14 mouse cellular contexts compared by ENCODE assay signal in the genomic region with DNA sequence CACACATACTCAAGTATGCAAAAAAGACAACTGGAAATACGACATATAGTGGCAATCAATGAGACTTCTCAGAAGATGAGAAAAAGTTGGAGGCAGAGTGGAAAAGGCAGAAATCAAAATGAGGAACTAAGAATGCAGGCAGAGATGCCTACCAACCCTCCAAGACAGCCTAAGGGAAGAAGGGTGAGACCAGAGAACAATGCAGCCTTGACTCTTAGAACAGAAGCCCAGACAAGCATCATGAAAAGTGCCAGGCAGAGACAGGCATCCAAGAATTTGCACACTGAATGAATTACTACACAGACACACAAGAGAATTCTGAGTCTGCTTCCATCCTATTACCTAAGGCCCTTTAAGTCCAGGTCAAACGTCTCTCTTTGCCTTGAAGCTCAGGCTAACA. TPM values are rescaled to one million over a fixed set of nuclear protein-coding genes. Genes with fewer than 3 reads are reported as not detected.
DNase-seq lines count a peak whose midpoint lies in the region; ATAC-seq and TF ChIP-seq lines count a peak whose summit lies in the region.
"Had no signal": no experiment of that assay in that cellular context is flagged by ENCODE, and none has a peak within 500 bp of the region (broad histone marks: within the 10 kb centered on the region; RNA-seq: fewer than 3 reads in every experiment).

No protein-coding gene starts in this region.

- no peaks in the 10 kb centered on the region for H3K9me3 ChIP-seq in kidney, embryonic 14.5 days (ENCODE audit: control insufficient read depth, low read length)
- no peaks in the 10 kb centered on the region for H3K9me3 ChIP-seq in ES-E14 (ENCODE audit: control insufficient read depth, insufficient read depth, low read depth, low read length)
- no peaks in the 10 kb centered on the region for H3K9me3 ChIP-seq in forebrain, embryonic 15.5 days
- H3K9me3 ChIP-seq in midbrain, embryonic 13.5 days, result no peaks in the 10 kb centered on the region
- H3K9me3 ChIP-seq in liver, postnatal 0 days (ENCODE audit: low read length), result no peaks in the 10 kb centered on the region

- in situ Hi-C loops in ES-E14 (cut with MboI; ENCODE audit: low sequenced_read_pairs in 2 of 2, unreplicated experiment in 2 of 2), result no loop called here

- no peak overlapping the region for H3K4me3 ChIP-seq in kidney, embryonic 14.5 days (ENCODE audit: low read length)
- no peak overlapping the region for H3K4me3 ChIP-seq in ES-E14 (ENCODE audit: insufficient read depth in 1 of 2, low read depth in 1 of 2, low read length in 2 of 2, poor library complexity in 1 of 2, severe bottlenecking in 1 of 2)
- no peak overlapping the region; the same call in 1 of the 2 replicates for H3K4me3 ChIP-seq in forebrain, embryonic 15.5 days
- peak overlapping the region; percentile 92; the same call in 1 of the 2 replicates for H3K4me3 ChIP-seq in midbrain, embryonic 13.5 days (replicated peaks)
- no peak overlapping the region for H3K4me3 ChIP-seq in liver, postnatal 0 days (ENCODE audit: low read depth, low read length)

- WGBS in kidney, embryonic 14.5 days, result 69% methylated on average over 2 of the region's 2 CpGs
- 51% methylated on average over 2 of the region's 2 CpGs for WGBS in forebrain, embryonic 15.5 days
- WGBS in midbrain, embryonic 13.5 days, result 47% methylated on average over 2 of the region's 2 CpGs
- WGBS in liver, postnatal 0 days (ENCODE audit: insufficient replicate concordance), result 42% methylated on average over 2 of the region's 2 CpGs

- peaks cover 24% of the 10 kb centered on the region for H3K4me1 ChIP-seq in kidney, embryonic 14.5 days (ENCODE audit: control insufficient read depth, insufficient read depth, low read length)
- H3K4me1 ChIP-seq in ES-E14 (ENCODE audit: control insufficient read depth in 2 of 2, insufficient read depth in 2 of 2, low read length in 2 of 2, poor library complexity in 1 of 2), result peaks cover 6% of the 10 kb centered on the region in 2 experiments
- peaks cover 32% of the 10 kb centered on the region for H3K4me1 ChIP-seq in forebrain, embryonic 15.5 days
- H3K4me1 ChIP-seq in midbrain, embryonic 13.5 days (replicated peaks), result peaks cover 42% of the 10 kb centered on the region
- H3K4me1 ChIP-seq in liver, postnatal 0 days (ENCODE audit: insufficient read depth), result peaks cover 28% of the 10 kb centered on the region

- H3K27me3 ChIP-seq in kidney, embryonic 14.5 days (ENCODE audit: control insufficient read depth, insufficient read depth, low read length), result no peaks in the 10 kb centered on the region; the same call in 1 of the 2 replicates
- no peaks in the 10 kb centered on the region for H3K27me3 ChIP-seq in forebrain, embryonic 15.5 days
- H3K27me3 ChIP-seq in midbrain, embryonic 13.5 days, result no peaks in the 10 kb centered on the region
- H3K27me3 ChIP-seq in liver, postnatal 0 days (ENCODE audit: insufficient read depth, low read length), result no peaks in the 10 kb centered on the region

- TF ChIP-seq EP300 in liver, postnatal 0 days (IDR thresholded peaks at IDR 0.05; ENCODE audit: low read depth), result no peak

- no peak for TF ChIP-seq CTCF in liver, postnatal 0 days (IDR thresholded peaks at IDR 0.05; ENCODE audit: low read depth)

- no peaks in the 10 kb centered on the region for H3K36me3 ChIP-seq in kidney, embryonic 14.5 days (ENCODE audit: control insufficient read depth, insufficient read depth, low read length)
- no peaks in the 10 kb centered on the region for H3K36me3 ChIP-seq in ES-E14 (ENCODE audit: control insufficient read depth, insufficient read depth, low read length, poor library complexity, severe bottlenecking)
- no peaks in the 10 kb centered on the region for H3K36me3 ChIP-seq in forebrain, embryonic 15.5 days
- H3K36me3 ChIP-seq in midbrain, embryonic 13.5 days, result no peaks in the 10 kb centered on the region
- H3K36me3 ChIP-seq in liver, postnatal 0 days (replicated peaks; ENCODE audit: insufficient read depth, low read length), result no peaks in the 10 kb centered on the region

- no peak overlapping the region for H3K27ac ChIP-seq in kidney, embryonic 14.5 days (ENCODE audit: low read depth, low read length)
- 0 out of 2 replicates have a peak overlapping the region, but pooled peaks have one; percentile 20 for H3K27ac ChIP-seq in ES-E14 (ENCODE audit: insufficient read depth, low read depth, low read length, poor library complexity, severe bottlenecking)
- H3K27ac ChIP-seq in forebrain, embryonic 15.5 days (replicated peaks), result no peak overlapping the region
- H3K27ac ChIP-seq in midbrain, embryonic 13.5 days, result no peak overlapping the region
- H3K27ac ChIP-seq in liver, postnatal 0 days (ENCODE audit: low read depth), result no peak overlapping the region
- H3K27ac ChIP-seq: liver, embryonic 14.5 days had no signal

- DNase-seq in kidney, postnatal 25 days, result no peak
- no peak for DNase-seq in ES-E14 (ENCODE audit: low read depth, low spot score)
- DNase-seq in frontal cortex, postnatal 36 days (ENCODE audit: low spot score in 2 of 2), result no peak
- no peak for DNase-seq in liver, postnatal 0 days
- no peak for DNase-seq in right cerebral cortex, adult 18-20 months
- DNase-seq: cerebellum, adult 9-11 months; gastrocnemius, postnatal 25 days; heart, postnatal 10 days; kidney, adult 9 months; thymus, adult 2 months had no signal

- peak overlapping the region; percentile 89; the same call in 1 of the 2 replicates for H3K4me2 ChIP-seq in kidney, embryonic 14.5 days (replicated peaks; ENCODE audit: low read depth, low read length)
- peak overlapping the region; percentile 69 for H3K4me2 ChIP-seq in forebrain, embryonic 15.5 days (replicated peaks)
- peak overlapping the region; percentile 79 for H3K4me2 ChIP-seq in midbrain, embryonic 13.5 days (replicated peaks)
- H3K4me2 ChIP-seq in liver, postnatal 0 days (ENCODE audit: low read depth, low read length), result no peak overlapping the region

- H3K9ac ChIP-seq in kidney, embryonic 14.5 days (ENCODE audit: low read depth, low read length), result no peak overlapping the region
- H3K9ac ChIP-seq in ES-E14 (ENCODE audit: insufficient read depth, low read depth, low read length, poor library complexity, severe bottlenecking), result no peak overlapping the region
- H3K9ac ChIP-seq in forebrain, embryonic 15.5 days (replicated peaks), result no peak overlapping the region
- H3K9ac ChIP-seq in midbrain, embryonic 13.5 days (replicated peaks), result no peak overlapping the region
- no peak overlapping the region for H3K9ac ChIP-seq in liver, postnatal 0 days (replicated peaks)
- H3K9ac ChIP-seq: liver, embryonic 14.5 days had no signal

- ATAC-seq in kidney, embryonic 14.5 days (ENCODE audit: low FRiP score, low TSS enrichment), result no peak
- ATAC-seq in forebrain, embryonic 15.5 days (replicated peaks), result no peak
- ATAC-seq in midbrain, embryonic 13.5 days, result no peak
- no peak for ATAC-seq in liver, postnatal 0 days

TF ChIP-seq in ES-E14, 5 proteins besides CTCF, POLR2A, EP300 and RAD21:
- TF ChIP-seq CHD2 (IDR thresholded peaks at IDR 0.05; ENCODE audit: low read depth, low read length) (no peak), ZC3H11A (IDR thresholded peaks at IDR 0.05; ENCODE audit: borderline replicate concordance, low read depth, low read length) (no peak), HCFC1 (IDR thresholded peaks at IDR 0.05; ENCODE audit: borderline replicate concordance, insufficient read depth, low read length) (no peak), MAFK (IDR thresholded peaks at IDR 0.05; ENCODE audit: insufficient read depth, low read depth, low read length) (no peak), ZNF384 (IDR thresholded peaks at IDR 0.05; ENCODE audit: low read depth, low read length) (no peak)

RNA-seq across cellular contexts. Expression of gene Klhl2, which starts 2.6 kb away (rescaled TPM):
- polyA plus RNA-seq in kidney, embryonic 14.5 days (2014; fragmentation: Nextera tagmentation; extraction: Ambion mirVana), result 10.8 and 15.5 TPM in 2 replicates
- total RNA-seq in ES-E14 (2012; rRNA removed), result 16.3 and 21.9 TPM in 2 replicates
- polyA plus RNA-seq in forebrain, embryonic 15.5 days (2015; fragmentation: Nextera tagmentation; extraction: Ambion mirVana), result 41.7 and 42.3 TPM in 2 replicates
- 17.2 and 20.7 TPM in 2 replicates for polyA plus RNA-seq in midbrain, embryonic 13.5 days (2015; fragmentation: Nextera tagmentation; extraction: Ambion mirVana)
- 6.2 and 6.7 TPM in 2 replicates for polyA plus RNA-seq in liver, postnatal 0 days (2015; fragmentation: Nextera tagmentation; extraction: Ambion mirVana)
